Mouse (Mus musculus): ENCODE data around the gene Nav2.

- TF ChIP-seq POLR2A (IDR thresholded peaks at IDR 0.05; ENCODE audit: control insufficient read depth, extremely low read depth, insufficient read depth, low read length, poor library complexity) (no peak), CTCF (IDR thresholded peaks at IDR 0.05; ENCODE audit: borderline replicate concordance, control insufficient read depth, extremely low read depth, insufficient read depth, low read length, poor library complexity) (no peak)
Measured at GRCm38 (mm10) chr7:49478886-49479285, 570.4 kb downstream of the Nav2 start.
